Mouse (Mus musculus) cerebellum, postnatal 25 days (tissue): ENCODE measurements around the gene Galntl6.

ENCODE experiments used
- DNase-seq, 2 experiments: peaks; one replicate each; pipeline ENCODE4 v3.0.0; 2021; ENCODE audit warnings: mixed read lengths in 2 of 2

The Galntl6 gene

GRCm38 (mm10) chr8:57962286-57963110 is 949.9 kb downstream of the Galntl6 start:
- DNase-seq, result peak; percentile 89 to 93

- DNase-seq, result no peak
Observed at GRCm38 (mm10) chr8:57959136-57959535, 953.3 kb downstream of the Galntl6 start.

GRCm38 (mm10) chr8:57958121-57958901 is 954.1 kb downstream of the Galntl6 start:
- DNase-seq, result no peak

- no peak for DNase-seq
Observed at GRCm38 (mm10) chr8:57955501-57955900, 956.9 kb downstream of the Galntl6 start.

GRCm38 (mm10) chr8:57941113-57941512 is 971.3 kb downstream of the Galntl6 start:
- DNase-seq, result peak; percentile 29 to 40

- no peak for DNase-seq
Observed at GRCm38 (mm10) chr8:57939856-57940420, 972.5 kb downstream of the Galntl6 start.

- DNase-seq, result peak; percentile 79 to 83
Observed at GRCm38 (mm10) chr8:57939177-57939855, 973.1 kb downstream of the Galntl6 start.

GRCm38 (mm10) chr8:57927074-57927473 is 985.4 kb downstream of the Galntl6 start:
- DNase-seq, result no peak

- DNase-seq, result no peak
Observed at GRCm38 (mm10) chr8:57923556-57923955, 988.9 kb downstream of the Galntl6 start.

- no peak for DNase-seq
Observed at GRCm38 (mm10) chr8:57923130-57923529, 989.3 kb downstream of the Galntl6 start.

- no peak for DNase-seq
Observed at GRCm38 (mm10) chr8:57922214-57923070, 990.0 kb downstream of the Galntl6 start.

GRCm38 (mm10) chr8:57920326-57920903 is 992.0 kb downstream of the Galntl6 start:
- no peak for DNase-seq

GRCm38 (mm10) chr8:57918720-57919640 is 993.5 kb downstream of the Galntl6 start:
- peak in 1 of 2 experiments; percentile 24 for DNase-seq

GRCm38 (mm10) chr8:57893360-57893759 is 1019.1 kb downstream of the Galntl6 start:
- DNase-seq, result no peak

GRCm38 (mm10) chr8:57892115-57892514 is 1020.3 kb downstream of the Galntl6 start:
- DNase-seq, result peak in 1 of 2 experiments; percentile 8

- no peak for DNase-seq
Observed at GRCm38 (mm10) chr8:57890159-57890558, 1022.3 kb downstream of the Galntl6 start.

- DNase-seq, result no peak
Observed at GRCm38 (mm10) chr8:57888831-57889230, 1023.6 kb downstream of the Galntl6 start.

GRCm38 (mm10) chr8:57879452-57879851 is 1033.0 kb downstream of the Galntl6 start:
- peak; percentile 47 to 54 for DNase-seq

GRCm38 (mm10) chr8:57849074-57849473 is 1063.4 kb downstream of the Galntl6 start:
- DNase-seq, result peak; percentile 51

- DNase-seq, result peak in 1 of 2 experiments; percentile 56
Observed at GRCm38 (mm10) chr8:57843461-57843860, 1069.0 kb downstream of the Galntl6 start.
